Mouse (Mus musculus) cerebellum, adult 2 months (tissue): ENCODE data around the gene Ncln.

Experiments used
- CTCF ChIP-seq: fragments of 200-500 bp; IDR thresholded peaks from 2 replicates; pipeline ENCODE4 v1.5.1; 2011; ENCODE audit warnings: low read depth, mild to moderate bottlenecking, control low read depth, low read length, moderate library complexity, borderline replicate concordance; ENCODE audit not compliant: insufficient read depth
- POLR2A ChIP-seq: fragments of 200-500 bp; IDR thresholded peaks from 2 replicates; pipeline ENCODE4 v1.6.1; 2011; ENCODE audit warnings: low read length, control low read depth, borderline replicate concordance; ENCODE audit not compliant: insufficient read depth

GRCm38 (mm10) chr10:81544296-81545160 is 48.3 kb upstream of the Ncln start:
- TF ChIP-seq CTCF, result no peak
- TF ChIP-seq POLR2A, result no peak
